Mouse (Mus musculus) stomach, embryonic 16.5 days (tissue): ENCODE measurements around the gene Ppil1. TPM values are rescaled to one million over a fixed set of nuclear protein-coding genes. Genes with fewer than 3 reads are reported as not detected.
A peak's percentile ranks its signal among the peaks of the same experiment; 100 is the strongest.

Experiments used
- ATAC-seq: fragments of 200-750 bp; cut with Nextera tagmentation; 2 replicates; pipeline ENCODE4 v1.8.0; 2017; ENCODE audit warnings: moderate number of reproducible peaks, moderate TSS enrichment; ENCODE audit not compliant: insufficient read depth, low FRiP score
- H3K27ac ChIP-seq: fragments of 300-500 bp; sonication (generic); 2 replicates; pipeline ENCODE4 v1.5.1; 2014; ENCODE audit warnings: low read length
- H3K27me3 ChIP-seq: fragments of 300-500 bp; sonication (generic); 2 replicates; pipeline ENCODE4 v1.6.1; 2014; ENCODE audit warnings: low read length, control low read depth, mixed read lengths; ENCODE audit not compliant: control insufficient read depth, insufficient read depth
- H3K36me3 ChIP-seq: fragments of 300-500 bp; sonication (generic); 2 replicates; pipeline ENCODE4 v1.6.1; 2014; ENCODE audit warnings: low read length; ENCODE audit not compliant: control insufficient read depth, insufficient read depth
- H3K4me1 ChIP-seq: fragments of 300-500 bp; sonication (generic); 2 replicates; pipeline ENCODE4 v1.6.1; 2014; ENCODE audit warnings: low read length, control low read depth, mixed read lengths; ENCODE audit not compliant: control insufficient read depth, insufficient read depth
- H3K4me2 ChIP-seq: fragments of 300-500 bp; sonication (generic); 2 replicates; pipeline ENCODE4 v1.6.1; 2014; ENCODE audit warnings: low read depth, low read length, mixed read lengths
- H3K4me3 ChIP-seq: fragments of 300-500 bp; sonication (generic); replicated peaks from 2 replicates; pipeline ENCODE4 v1.5.1; 2014; ENCODE audit warnings: mild to moderate bottlenecking, low read length
- H3K9ac ChIP-seq: fragments of 300-500 bp; sonication (generic); 2 replicates; pipeline ENCODE4 v1.6.1; 2014; ENCODE audit warnings: low read length
- H3K9me3 ChIP-seq: fragments of 300-500 bp; sonication (generic); replicated peaks from 2 replicates; pipeline ENCODE4 v1.6.1; 2016; ENCODE audit warnings: low read length, control low read depth; ENCODE audit not compliant: control insufficient read depth
- WGBS: fragments of 180-500 bp; shearing (Covaris S2); extraction: QIAGEN DNeasy Blood & Tissue Kit; methylation state at CpG from one replicate; pipeline ENCODE4 v1.1.7; 2014; 5-methylcytosine and 5-hydroxymethylcytosine counted together
- polyA plus RNA-seq: library from polyadenylated mRNA; unstranded; fragments of >200 nt; fragmentation: Nextera tagmentation; extraction: Ambion mirVana; gene quantifications from 2 replicates; pipeline ENCODE4 v1.2.1, GENCODE M21; 2015

Gene Ppil1
- 129 and 130 TPM in 2 replicates for polyA plus RNA-seq

DNA sequence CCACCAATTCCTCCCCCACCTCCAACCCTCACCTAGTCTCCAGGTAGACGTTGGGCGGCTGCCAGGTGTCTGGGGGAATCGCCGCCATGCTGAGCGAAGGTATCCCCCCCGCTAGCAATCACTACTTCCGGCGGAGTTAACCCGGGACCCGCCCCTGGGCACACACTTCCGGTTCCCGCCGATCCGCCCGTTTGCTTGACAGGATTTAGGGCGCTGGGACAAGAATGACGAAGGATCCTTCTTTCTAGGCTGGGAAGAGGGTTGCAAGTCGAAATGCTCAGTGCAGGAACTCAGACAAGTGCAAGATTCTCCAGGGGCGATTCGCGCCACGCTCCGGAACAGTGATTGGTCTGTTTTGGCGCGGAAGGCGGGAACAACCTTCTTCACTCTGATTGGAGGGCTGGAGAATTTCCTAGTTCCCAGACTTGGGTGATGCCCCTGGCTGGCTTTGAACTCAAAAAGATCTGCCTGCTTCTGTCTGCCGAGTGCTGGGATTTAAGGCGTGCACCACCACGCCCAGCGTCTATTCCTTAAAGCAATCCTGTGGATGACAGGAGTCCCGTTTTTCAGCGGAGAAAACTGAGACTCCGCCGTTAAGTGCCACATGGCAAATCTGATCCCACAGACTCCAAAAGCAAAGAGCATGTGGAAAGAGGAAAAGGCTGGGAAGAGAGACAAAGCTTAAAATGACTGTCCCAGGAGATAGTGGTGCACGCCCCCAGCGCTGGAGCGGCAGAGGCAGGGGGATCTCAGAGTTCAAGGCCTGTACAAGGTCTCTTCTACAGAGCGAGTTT lies at the start of gene Ppil1:
TSS of gene Ppil1 (minus strand) at position 347 of the 794 bp plus-strand sequence.
- Histone ChIP-seq H3K4me3 (peak within 1 kb of the TSS; percentile 69), H3K4me1 (peaks cover 29% of the 10 kb centered on the region), H3K9me3 (no peaks in the 10 kb centered on the region), H3K27ac (peak within 1 kb of the TSS; percentile 99), H3K36me3 (no peaks in the 10 kb centered on the region), H3K27me3 (no peaks in the 10 kb centered on the region), H3K4me2 (peak within 1 kb of the TSS; percentile 67), H3K9ac (peak within 1 kb of the TSS; percentile 84)
- ATAC-seq: peak; percentile 64
- WGBS: 7% methylated on average over 38 of the region's 38 CpGs

DNA sequence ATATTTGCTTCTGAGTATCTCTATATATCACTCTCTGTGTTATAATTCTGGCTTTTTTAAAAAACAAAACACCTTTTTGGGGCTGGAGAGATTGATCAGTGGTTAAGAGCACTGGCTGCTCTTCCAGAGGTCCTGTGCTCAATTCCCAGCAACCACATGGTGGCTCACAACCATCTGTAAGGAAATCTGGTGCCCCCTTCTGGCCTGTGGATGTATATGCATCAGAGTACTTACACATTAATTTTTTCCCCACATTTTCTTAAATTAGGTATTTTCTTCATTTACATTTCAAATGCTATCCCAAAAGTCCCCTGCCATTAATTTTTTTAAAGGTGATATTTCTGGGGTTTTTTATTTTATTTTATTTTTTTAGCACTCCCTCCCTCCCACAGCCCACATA lies 49.3 kb upstream of the Ppil1 start:
- H3K9me3 ChIP-seq: no peaks in the 10 kb centered on the region
- H3K4me3 ChIP-seq: no peak overlapping the region
- no peaks in the 10 kb centered on the region for H3K4me1 ChIP-seq
- no peak for ATAC-seq
- no peaks in the 10 kb centered on the region for H3K27me3 ChIP-seq
- H3K4me2 ChIP-seq: no peak overlapping the region
- H3K9ac ChIP-seq: no peak overlapping the region
- no peaks in the 10 kb centered on the region for H3K36me3 ChIP-seq
- no peak overlapping the region for H3K27ac ChIP-seq

DNA sequence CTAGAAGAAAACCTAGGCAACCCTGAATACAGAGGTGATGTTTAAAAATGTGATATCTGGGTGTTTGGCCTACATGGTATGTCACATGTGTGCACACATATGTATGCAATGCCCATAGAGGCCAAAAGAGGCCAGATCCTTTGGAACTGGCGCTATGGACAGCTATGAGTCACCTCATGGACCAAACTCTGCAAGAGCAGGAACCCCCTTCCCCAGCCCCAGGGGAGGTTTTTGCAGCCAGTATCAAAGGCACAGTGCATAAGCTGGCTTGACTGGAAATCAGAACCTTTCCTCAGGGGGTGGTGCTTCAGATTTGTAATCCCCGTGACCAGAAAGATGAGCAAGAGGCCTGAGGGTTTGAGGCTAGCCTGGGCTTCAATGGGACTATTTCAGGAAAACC lies 48.1 kb upstream of the Ppil1 start:
- Histone ChIP-seq H3K27me3 (no peaks in the 10 kb centered on the region), H3K9me3 (no peaks in the 10 kb centered on the region), H3K4me2 (no peak overlapping the region), H3K4me1 (peaks cover 2% of the 10 kb centered on the region), H3K4me3 (no peak overlapping the region), H3K36me3 (no peaks in the 10 kb centered on the region), H3K9ac (no peak overlapping the region), H3K27ac (no peak overlapping the region)
- 91% methylated on average over 2 of the region's 2 CpGs for WGBS
- no peak for ATAC-seq

DNA sequence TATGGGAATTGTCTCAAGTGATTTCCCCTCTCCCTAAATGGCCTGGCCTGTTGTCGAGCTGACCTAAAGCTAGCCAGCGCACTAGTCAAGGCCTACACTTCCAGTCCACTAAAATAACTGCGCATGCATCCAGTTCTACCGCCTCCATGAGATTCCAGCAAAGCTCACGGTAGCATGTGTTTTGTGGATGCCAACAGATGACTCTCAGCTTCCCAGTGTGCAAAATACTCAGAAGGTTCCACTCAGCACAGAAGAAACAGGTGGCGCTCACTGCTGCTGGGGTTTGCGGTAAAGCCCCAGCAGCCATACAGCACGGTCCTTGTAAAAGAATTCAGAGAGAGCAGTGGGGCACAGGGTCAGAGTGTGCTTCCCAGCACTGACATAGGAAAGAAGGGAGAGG lies 47.6 kb upstream of the Ppil1 start:
- H3K27me3 ChIP-seq: no peaks in the 10 kb centered on the region
- H3K4me3 ChIP-seq: no peak overlapping the region
- peaks cover 3% of the 10 kb centered on the region for H3K4me1 ChIP-seq
- H3K36me3 ChIP-seq: no peaks in the 10 kb centered on the region
- no peak overlapping the region for H3K27ac ChIP-seq
- ATAC-seq: no peak
- H3K4me2 ChIP-seq: no peak overlapping the region
- H3K9me3 ChIP-seq: no peaks in the 10 kb centered on the region
- no peak overlapping the region for H3K9ac ChIP-seq
- 88% methylated on average over 8 of the region's 8 CpGs for WGBS

DNA sequence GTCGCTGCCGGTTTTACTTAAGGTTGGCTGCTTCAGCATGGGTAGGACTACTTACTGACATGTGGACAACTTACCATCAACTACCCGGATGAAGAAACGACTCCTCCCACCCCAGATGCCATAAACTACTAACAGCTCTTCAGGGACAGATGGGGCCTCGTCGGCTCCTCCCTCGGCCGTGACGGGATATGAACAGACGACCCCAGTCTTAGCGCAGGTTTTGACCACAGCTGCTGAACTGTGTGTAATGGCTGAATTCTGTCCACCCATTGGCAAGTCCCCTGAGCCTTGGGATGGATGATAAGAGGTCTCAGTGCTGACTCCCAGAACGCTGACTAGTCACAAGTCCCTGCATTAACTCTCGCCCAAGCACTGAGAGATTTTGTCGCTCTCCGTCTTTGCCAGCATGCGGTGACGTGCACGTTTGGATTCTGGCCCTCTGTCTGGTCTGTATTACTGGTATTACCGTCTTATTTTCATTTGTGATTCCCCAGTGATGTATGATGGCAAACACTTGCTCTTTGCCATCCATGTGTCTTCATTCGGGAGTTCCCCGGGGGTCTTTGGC lies 46.2 kb upstream of the Ppil1 start:
- peaks cover 12% of the 10 kb centered on the region for H3K4me1 ChIP-seq

DNA sequence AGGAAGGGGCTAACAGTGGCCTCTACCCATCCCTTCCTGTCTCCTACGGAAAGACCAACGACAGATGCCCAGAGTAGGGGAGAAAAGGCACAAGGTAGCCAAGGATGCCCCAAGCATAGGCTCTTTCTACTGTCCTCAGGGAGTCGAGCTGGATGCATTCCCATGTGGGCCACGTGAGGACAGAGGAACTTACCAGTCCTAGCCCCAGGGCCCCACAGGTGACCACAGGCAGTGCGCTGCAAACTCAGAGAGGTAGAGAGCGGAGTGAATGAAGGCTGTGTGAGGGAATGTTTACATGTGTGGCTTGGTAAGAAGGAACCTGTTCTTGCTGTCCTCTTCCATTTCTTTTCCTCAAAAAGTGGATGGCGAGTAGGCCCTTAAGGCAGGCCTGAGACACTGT lies 41.9 kb upstream of the Ppil1 start:
- 57% methylated on average over 7 of the region's 7 CpGs for WGBS
- H3K4me1 ChIP-seq: peaks cover 32% of the 10 kb centered on the region
- H3K9ac ChIP-seq: peak overlapping the region; percentile 7; the same call in 1 of the 2 replicates
- H3K4me2 ChIP-seq: no peak overlapping the region
- ATAC-seq: 0 out of 2 replicates have a peak, but pooled peaks have one; percentile 18
- no peaks in the 10 kb centered on the region for H3K36me3 ChIP-seq
- H3K4me3 ChIP-seq: no peak overlapping the region
- no peaks in the 10 kb centered on the region for H3K9me3 ChIP-seq
- H3K27ac ChIP-seq: no peak overlapping the region
- H3K27me3 ChIP-seq: no peaks in the 10 kb centered on the region

More for the DNA sequence above, 46.2 kb upstream of the Ppil1 start:
- Histone ChIP-seq H3K36me3 (no peaks in the 10 kb centered on the region), H3K9ac (no peak overlapping the region), H3K4me2 (no peak overlapping the region), H3K9me3 (no peaks in the 10 kb centered on the region), H3K27me3 (no peaks in the 10 kb centered on the region), H3K27ac (no peak overlapping the region), H3K4me3 (no peak overlapping the region)
- no peak for ATAC-seq
- 81% methylated on average over 21 of the region's 21 CpGs for WGBS

DNA sequence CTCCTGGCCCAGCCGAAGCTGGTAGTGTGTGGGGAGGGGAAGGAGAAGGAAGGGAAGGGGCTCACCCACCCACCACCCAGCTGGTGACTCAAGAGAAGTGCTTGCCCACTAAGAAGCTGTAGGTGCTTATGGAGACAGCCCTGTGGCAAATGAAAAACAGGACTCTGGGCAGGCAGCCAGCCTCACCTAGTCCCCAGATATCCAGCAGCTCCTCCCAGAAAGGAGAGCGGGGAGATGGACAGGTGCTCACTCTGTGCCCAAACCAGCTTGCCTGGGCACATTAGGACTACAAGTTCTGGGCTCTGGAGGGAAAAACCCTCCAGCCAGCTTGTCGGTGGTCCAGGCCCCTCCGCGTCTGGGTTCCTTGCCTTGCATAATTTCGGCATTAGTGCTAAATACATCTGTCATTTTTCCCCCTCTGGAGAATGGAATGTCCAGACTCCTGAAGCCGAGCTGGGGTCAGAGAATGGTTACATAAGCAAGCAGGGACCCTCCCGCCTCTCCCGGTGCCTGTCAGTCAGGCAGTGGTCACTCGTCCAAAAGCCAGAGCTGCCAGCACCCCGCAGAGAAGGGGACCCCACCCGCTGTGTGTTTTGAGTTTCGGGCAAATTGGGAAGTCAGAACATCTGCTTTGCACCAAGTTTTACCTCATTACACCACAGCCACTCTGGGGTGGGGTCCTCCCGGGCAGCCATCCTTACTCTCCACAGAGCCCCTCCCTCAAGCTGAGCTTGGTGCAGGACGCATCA lies 41.2 kb upstream of the Ppil1 start:
- Histone ChIP-seq H3K4me1 (peaks cover 32% of the 10 kb centered on the region), H3K27me3 (no peaks in the 10 kb centered on the region), H3K4me3 (no peak overlapping the region), H3K27ac (peak overlapping the region; percentile 46), H3K4me2 (peak overlapping the region; percentile 27; the same call in 1 of the 2 replicates), H3K9me3 (no peaks in the 10 kb centered on the region), H3K9ac (peak overlapping the region; percentile 50; the same call in 1 of the 2 replicates), H3K36me3 (peaks cover 1% of the 10 kb centered on the region; the same call in 1 of the 2 replicates)
- WGBS: 16% methylated on average over 15 of the region's 15 CpGs
- peak; percentile 49; the same call in 1 of the 2 replicates for ATAC-seq

DNA sequence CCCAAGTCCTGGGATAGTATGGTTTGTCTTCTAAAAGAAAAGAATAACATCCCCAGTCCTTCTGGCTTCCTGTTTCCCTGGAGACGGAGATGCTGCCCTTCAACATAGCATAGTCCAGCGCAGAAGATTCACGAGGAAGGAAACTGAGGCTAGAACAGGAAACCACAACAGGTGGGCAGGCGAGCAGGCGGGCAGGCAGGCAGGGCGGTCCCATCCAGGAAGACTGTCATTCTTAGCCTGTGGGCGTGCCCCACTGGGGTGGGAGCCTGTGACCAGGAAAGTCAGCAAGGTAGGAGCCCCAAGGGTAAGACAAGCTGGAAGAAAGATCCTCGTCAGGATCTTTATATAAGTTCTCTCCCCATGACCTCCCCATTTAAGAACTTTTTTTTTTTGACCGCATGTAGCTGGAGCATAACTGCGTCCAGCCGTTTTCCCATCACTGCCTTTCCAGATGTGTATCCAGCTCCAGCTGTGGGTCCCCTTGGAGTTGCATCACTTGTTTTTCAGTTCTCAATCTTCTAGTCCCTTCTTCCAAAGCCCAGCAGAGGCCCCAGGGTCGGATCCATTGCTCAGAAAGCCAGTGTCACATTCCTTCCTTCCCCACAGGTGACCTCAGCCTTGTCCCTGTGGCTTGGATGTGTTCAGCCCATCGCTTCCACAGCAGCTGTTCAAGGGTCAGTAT lies 40.5 kb upstream of the Ppil1 start:
- Histone ChIP-seq H3K4me1 (peaks cover 32% of the 10 kb centered on the region), H3K4me3 (no peak overlapping the region), H3K9me3 (no peaks in the 10 kb centered on the region), H3K9ac (peak overlapping the region; percentile 50; the same call in 1 of the 2 replicates), H3K27me3 (no peaks in the 10 kb centered on the region), H3K27ac (peak overlapping the region; percentile 46), H3K4me2 (no peak overlapping the region), H3K36me3 (peaks cover 8% of the 10 kb centered on the region; the same call in 1 of the 2 replicates)
- ATAC-seq: no peak
- WGBS: 49% methylated on average over 13 of the region's 13 CpGs
